Mouse (Mus musculus): Measurements from ENCODE around the gene Ddx54.

Ddx54 gene

GRCm38 (mm10) chr5:120612822-120613604 lies 474 bp downstream of the Ddx54 start:
- peak; percentile 99 to 100 for DNase-seq

GRCm38 (mm10) chr5:120615903-120616302 lies 3.4 kb downstream of the Ddx54 start:
- DNase-seq: peak in 1 of 2 experiments; percentile 60

GRCm38 (mm10) chr5:120618778-120619177 lies 6.2 kb downstream of the Ddx54 start:
- DNase-seq: peak in 1 of 2 experiments; percentile 20

- DNase-seq: peak; percentile 84 to 90
Observed at GRCm38 (mm10) chr5:120619201-120619600, 6.7 kb downstream of the Ddx54 start.

GRCm38 (mm10) chr5:120620375-120621077 lies 8.0 kb downstream of the Ddx54 start:
- peak; percentile 91 to 92 for DNase-seq

GRCm38 (mm10) chr5:120621078-120621765 lies 8.7 kb downstream of the Ddx54 start:
- DNase-seq: peak in 1 of 2 experiments; percentile 16

GRCm38 (mm10) chr5:120621846-120622197 lies 9.3 kb downstream of the Ddx54 start:
- DNase-seq: peak in 1 of 2 experiments; percentile 26

GRCm38 (mm10) chr5:120622198-120622851 lies 9.8 kb downstream of the Ddx54 start:
- DNase-seq: peak in 1 of 2 experiments; percentile 21

- peak; percentile 48 to 59 for DNase-seq
Observed at GRCm38 (mm10) chr5:120624427-120624826, 11.9 kb downstream of the Ddx54 start.

GRCm38 (mm10) chr5:120626399-120626798 lies 13.9 kb downstream of the Ddx54 start:
- DNase-seq: peak; percentile 19 to 46

GRCm38 (mm10) chr5:120627515-120628300 lies 15.2 kb downstream of the Ddx54 start:
- DNase-seq: peak in 1 of 2 experiments; percentile 20

- peak; percentile 38 to 50 for DNase-seq
Observed at GRCm38 (mm10) chr5:120628624-120629023, 16.1 kb downstream of the Ddx54 start.

GRCm38 (mm10) chr5:120631128-120631527 lies 18.6 kb downstream of the Ddx54 start:
- peak in 1 of 2 experiments; percentile 20 for DNase-seq

GRCm38 (mm10) chr5:120631892-120632291 lies 19.4 kb downstream of the Ddx54 start:
- no peak for DNase-seq

GRCm38 (mm10) chr5:120634131-120634530 lies 21.6 kb downstream of the Ddx54 start, which contains the start of gene Cfap73:
Gene Cfap73, minus strand, starts transcription at chr5:120634235.
- DNase-seq: no peak

GRCm38 (mm10) chr5:120634860-120635259 lies 22.3 kb downstream of the Ddx54 start:
- DNase-seq: no peak

- no peak for DNase-seq
Observed at GRCm38 (mm10) chr5:120635633-120636032, 23.1 kb downstream of the Ddx54 start.

GRCm38 (mm10) chr5:120640094-120640493 lies 27.6 kb downstream of the Ddx54 start:
- no peak for DNase-seq

GRCm38 (mm10) chr5:120643365-120644085 lies 31.0 kb downstream of the Ddx54 start:
- peak; percentile 75 to 85 for DNase-seq

- no peak for DNase-seq
Observed at GRCm38 (mm10) chr5:120644227-120644626, 31.7 kb downstream of the Ddx54 start.

GRCm38 (mm10) chr5:120645851-120646250 lies 33.3 kb downstream of the Ddx54 start:
- DNase-seq: peak; percentile 40 to 69

All from cerebellum, postnatal 25 days (tissue).